Mouse (Mus musculus) mouse embryonic stem cell (cell line): ENCODE results near the gene Ehbp1l1.
"Not testable (repeated sequence)": the region's sequence is repeated elsewhere in the genome, so short reads cannot be mapped to it uniquely, and the experiment has no call there.

Experiments
- in situ Hi-C, 2 experiments: fragments of 300-500 bp; cut with MboI; formaldehyde crosslinking; loops; 1 replicate in 1 of 2; 3 replicates in 1 of 2; pipeline ENCODE4 v1.14.3; 2019 to 2020; ENCODE audit warnings: low sequenced_read_pairs in 2 of 2, low pct_unique_long_range_greater_than_20kb in 1 of 2, mixed read lengths in 1 of 2; ENCODE audit not compliant: unreplicated experiment in 1 of 2

The Ehbp1l1 gene

DNA sequence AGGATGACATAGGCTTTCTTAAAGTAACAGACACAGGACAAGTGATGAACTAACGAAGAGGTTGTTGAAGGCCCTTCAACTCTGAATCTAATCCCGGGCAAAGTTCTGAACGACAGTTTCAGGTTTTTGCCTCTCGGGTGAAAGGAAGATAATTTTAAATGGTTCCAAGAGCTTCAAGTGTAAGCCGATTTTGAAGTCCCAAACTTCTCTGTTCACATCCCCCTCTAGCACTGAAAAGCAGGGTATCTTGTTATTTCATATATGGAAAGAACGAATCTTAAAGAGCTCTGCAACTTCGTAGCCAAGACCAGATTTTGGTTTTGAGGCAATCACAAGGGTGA, 37.1 kb downstream of the Ehbp1l1 start:
- in situ Hi-C loops: no loop called here

DNA sequence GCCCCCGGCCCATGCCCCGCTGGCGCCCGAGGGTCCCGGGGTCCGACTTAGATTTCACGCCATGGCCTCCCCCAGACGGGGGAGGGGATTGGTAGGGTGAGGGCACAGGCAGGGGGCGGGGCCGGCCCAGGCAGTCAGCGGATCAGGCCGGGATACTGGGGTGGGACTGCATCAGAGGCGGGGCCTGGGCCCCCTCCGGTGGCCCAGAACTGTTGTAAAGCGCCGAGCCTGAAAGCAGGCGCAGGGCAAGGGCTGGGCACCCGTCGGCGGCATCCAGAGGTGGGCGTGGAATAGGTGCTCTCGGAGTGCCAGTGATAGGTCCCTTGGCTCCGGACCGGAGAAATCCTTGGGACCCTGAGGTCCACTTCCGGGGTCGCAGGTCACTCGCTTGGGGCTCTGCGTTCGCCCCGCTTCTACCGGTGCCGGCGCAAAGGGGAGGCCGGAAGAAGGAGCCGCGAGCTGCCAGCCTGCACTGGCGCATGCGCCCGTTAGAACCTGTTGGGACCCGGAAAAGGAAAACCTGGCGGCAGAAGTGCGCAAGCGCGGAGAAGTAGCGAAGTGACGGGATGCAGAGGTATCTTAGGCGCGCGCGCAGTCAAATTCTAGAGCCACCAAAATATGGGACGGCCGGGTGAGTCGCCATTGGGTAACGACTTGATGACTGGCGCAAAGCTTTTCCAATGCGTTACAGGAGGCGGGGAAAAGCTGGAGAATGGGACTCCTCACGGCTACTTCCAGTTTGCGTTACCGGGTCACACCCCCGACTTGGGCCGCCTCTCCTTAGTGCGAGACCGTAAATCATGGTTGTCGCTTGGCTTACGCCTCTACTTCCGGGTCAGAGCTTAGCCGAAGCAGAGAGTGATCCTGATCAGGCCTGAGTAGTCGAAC, 37.7 kb downstream of the Ehbp1l1 start, which contains the start of the genes Map3k11 and Pcnx3:
Gene Map3k11 (plus strand): TSS at position 543 of the 888 bp plus-strand sequence.
Gene Pcnx3 (minus strand): TSS at position 709 of the 888 bp plus-strand sequence.
- in situ Hi-C loops: no loop called here

DNA sequence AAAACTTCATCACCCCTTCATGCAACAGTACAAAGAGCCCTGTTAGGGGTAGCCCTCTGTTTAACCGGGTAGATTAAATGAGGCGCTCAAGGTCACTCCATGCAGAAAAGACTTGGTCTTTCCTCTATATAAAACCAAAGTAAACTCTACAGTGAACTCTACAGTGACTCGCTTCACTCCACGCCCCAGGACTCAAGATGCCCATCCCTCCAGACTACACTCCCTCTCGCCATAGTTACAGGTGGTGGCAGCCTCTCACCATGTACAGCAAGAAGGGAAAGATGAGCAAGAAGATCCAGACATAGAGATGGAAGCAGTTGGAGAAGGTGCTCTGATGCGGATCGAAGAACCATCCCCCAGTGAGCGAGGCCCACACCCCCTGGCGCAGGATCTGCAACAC, 38.4 kb downstream of the Ehbp1l1 start:
- in situ Hi-C loops: no loop called here

DNA sequence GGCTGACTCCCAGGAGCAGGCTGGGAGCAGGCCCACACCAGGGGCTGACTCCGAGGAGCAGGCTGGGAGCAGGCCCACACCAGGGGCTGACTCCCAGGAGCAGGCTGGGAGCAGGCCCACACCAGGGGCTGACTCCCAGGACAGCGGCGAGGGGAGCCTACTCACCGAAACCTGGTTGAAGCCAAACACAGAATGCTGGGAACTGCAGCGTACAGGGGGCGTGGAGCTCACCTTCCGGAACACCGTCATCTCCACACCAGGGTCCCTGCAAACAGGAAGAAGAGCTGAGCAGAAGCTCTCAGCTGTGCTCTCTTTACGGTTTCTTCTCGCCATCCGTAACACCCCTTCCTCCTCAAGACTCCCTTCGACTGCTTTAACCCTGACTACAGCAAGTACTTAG, 39.2 kb downstream of the Ehbp1l1 start:
- in situ Hi-C loops: not testable (repeated sequence)

DNA sequence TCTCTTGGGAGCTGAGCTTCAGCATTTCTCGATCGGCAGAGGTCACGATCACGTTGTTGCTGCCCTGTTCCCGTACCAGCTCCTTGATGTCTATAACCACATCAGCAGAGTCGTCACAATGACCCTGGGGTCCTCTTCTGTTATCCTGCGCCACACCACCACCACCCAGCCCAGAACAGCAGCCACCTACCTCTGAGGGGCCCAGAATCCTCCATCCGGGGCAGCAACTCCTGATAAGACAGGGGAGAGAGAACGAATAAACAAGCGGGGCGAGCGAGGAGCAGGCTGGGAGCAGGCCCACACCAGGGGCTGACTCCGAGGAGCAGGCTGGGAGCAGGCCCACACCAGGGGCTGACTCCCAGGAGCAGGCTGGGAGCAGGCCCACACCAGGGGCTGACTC, 39.7 kb downstream of the Ehbp1l1 start:
- in situ Hi-C loops: no loop called here

DNA sequence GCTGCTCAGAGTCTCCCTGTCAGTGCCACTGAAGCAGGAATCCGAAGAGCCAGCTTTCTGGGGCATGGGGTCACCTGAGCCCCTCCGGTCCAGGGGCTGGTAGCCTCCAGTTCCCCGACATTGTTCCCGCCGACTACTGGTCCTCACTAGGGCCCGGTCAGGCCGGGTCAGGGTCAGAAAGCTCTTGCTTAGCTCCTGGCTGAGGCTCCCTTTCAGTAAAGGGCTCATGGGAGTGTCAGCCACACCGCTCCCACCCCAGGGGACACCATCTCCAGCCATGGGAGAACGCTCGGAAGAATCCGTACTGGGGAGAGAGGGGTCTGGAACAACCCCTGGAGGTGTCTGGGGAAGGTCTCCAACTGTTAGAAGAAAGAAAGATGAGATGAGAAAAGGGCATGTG, 40.3 kb downstream of the Ehbp1l1 start:
- in situ Hi-C loops: no loop called here

DNA sequence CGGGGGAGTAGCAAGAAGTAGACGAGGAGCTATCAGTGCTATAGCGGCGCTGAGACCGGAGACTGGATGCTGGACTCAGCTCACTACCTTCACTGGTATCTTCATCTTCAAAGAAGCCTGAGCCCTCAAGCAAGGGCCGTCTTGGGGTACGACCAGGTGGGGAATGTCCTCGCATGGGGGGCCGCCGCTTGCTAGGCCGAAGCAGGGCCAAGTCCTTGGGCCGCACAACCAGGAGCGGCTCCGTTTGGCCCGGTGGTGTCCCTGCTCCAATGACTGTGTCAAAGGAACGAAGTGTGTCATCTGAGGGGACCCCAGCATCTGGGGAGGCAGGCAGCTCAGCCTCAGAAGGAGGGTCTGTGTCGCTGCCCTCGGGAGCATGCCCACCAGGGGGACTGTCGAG, 40.7 kb downstream of the Ehbp1l1 start:
- in situ Hi-C loops: no loop called here

DNA sequence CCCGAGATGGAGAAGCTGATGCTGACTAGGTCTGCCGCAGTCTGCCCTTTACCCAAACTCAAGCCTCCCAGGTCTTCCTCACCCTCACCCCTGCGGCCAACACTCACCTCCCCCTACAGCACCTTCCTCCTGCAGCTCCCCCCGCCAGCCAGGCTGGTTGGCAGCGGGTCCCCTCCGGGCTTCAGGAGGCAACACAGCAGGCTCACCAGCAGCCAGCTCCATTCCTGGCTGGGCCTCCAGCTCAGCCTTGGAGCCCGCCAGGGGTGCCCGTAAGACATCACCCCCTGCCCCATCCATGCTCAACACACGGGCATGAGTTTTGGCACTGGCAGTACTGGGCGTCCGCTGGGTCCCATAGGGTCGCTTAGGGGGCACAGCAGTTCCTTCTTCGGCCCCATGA, 41.1 kb downstream of the Ehbp1l1 start:
- in situ Hi-C loops: no loop called here

DNA sequence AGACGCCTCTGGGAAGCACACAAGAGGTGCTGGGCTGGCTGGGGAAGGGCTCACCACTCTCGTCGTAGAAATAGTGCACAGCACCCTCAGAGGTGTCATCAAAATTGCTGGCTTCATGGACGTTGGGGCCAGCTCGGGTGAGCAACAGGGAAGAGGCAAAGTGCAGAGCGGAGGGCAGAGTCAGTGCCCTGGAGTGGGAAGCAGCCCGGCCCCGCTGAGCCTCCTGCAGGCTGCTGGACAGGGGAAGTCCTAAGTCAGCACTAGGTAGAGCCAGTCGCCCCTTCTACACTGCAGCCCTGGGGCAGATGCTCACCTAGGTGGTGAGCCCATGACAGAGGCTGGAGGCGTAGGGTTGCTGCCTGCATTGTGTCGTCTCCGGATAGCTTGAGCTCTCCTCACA, 41.9 kb downstream of the Ehbp1l1 start:
- in situ Hi-C loops: no loop called here

DNA sequence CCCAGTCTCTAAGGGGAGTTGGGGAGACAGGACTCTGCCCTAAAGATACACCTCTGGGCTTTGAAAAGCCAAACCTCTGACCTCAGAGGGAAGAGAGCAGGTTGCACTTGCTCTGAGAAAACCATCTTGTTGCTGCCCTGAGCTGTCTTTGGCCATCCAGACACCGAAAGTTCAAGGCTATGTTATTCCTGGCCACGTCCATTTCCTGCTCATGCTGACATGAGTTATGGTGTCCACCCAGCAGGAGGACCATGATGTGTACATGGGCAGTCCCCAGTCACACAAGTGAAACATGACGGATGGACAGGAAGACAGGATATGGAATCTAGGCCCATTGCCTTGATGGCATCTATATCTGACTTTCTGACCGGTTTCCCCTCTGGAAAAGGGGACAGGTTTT, 45.7 kb downstream of the Ehbp1l1 start:
- in situ Hi-C loops: no loop called here

DNA sequence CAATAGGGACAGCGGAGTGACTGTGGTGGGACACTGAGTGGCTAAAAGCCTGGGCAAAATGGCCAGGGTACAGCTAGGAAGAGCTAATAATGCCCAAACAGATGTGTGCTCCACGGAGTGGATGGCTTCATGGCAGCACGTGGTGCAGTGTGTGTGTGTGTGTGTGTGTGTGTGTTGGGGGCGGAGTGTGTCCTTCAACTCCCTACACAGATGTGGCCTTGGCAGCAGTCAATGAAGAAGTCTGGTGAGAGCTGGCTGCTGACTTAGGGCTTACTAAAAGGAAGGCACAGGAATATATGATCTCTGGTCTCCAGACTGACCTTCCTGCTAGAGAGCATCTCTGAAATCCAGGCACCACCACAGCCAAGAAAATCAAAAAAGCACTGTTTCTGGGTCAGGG, 57.7 kb downstream of the Ehbp1l1 start:
- in situ Hi-C loops: no loop called here

DNA sequence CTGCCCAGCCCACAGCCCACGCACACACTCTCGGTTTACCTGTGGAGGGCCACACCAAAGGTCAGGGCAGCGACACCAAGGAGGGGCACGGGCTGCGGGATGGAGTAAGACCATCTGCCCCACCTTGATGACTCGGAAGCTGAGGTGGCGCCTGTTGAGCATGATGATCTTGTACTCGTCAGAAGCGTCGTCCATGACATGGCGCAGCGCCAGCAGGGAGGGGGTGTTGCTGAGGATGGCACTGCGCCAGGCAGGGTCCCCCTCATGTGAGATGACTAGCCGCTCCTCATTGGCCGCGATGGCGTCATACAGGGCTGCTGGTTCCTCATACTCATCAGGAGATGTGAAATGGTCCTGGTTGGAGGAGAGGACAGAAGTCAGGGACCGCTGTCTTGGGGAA, 59.7 kb downstream of the Ehbp1l1 start:
- in situ Hi-C loops: no loop called here

DNA sequence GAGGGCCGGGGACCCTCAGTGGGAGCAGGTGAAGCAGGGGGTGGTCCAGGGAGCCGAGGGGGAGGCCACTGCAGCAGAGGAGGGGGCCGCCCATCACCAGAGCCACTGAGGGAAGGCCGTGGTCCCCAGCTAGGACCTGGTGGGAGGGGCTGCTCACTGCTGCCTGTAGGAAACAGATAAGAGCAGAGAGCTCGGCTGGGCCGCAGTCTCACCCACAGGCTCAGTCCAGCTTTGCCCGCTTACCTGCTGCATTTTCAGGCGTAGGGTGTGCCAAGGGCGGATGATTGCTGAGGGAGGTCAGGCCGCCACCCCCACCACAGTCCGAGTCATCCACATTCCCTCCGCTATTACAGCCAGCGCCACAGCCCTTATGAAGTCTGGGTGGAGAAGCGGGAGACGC, 60.7 kb downstream of the Ehbp1l1 start:
- in situ Hi-C loops: no loop called here

DNA sequence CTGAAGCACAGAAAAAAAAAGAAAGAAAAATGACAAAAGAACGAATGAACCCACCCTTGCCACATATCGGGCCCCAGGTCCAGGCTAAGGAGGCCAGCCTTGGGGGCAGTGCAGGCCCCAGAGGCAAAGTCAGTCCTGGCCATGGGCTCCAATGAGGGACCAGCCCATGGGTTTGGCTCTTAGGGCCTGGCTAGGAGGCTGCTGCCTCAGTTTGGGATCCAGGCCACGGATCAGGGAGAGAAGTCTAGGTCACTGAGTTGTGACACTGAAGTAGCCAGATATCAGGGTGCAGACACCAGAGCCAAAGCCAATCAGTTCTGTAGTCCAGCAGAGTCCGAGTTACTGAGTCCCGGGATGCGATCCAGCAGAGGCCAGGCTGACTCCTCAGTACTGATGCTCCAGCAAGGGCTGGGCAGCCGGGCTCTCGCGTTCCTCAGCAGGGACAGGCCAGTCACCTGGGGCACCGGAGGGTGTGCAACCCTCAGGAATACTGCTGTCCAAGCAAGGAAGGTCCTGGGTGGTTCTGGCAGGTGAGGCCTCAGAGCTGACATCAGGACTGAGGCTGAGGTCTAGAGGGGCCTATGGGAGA, 61.4 kb downstream of the Ehbp1l1 start:
- in situ Hi-C loops: no loop called here

DNA sequence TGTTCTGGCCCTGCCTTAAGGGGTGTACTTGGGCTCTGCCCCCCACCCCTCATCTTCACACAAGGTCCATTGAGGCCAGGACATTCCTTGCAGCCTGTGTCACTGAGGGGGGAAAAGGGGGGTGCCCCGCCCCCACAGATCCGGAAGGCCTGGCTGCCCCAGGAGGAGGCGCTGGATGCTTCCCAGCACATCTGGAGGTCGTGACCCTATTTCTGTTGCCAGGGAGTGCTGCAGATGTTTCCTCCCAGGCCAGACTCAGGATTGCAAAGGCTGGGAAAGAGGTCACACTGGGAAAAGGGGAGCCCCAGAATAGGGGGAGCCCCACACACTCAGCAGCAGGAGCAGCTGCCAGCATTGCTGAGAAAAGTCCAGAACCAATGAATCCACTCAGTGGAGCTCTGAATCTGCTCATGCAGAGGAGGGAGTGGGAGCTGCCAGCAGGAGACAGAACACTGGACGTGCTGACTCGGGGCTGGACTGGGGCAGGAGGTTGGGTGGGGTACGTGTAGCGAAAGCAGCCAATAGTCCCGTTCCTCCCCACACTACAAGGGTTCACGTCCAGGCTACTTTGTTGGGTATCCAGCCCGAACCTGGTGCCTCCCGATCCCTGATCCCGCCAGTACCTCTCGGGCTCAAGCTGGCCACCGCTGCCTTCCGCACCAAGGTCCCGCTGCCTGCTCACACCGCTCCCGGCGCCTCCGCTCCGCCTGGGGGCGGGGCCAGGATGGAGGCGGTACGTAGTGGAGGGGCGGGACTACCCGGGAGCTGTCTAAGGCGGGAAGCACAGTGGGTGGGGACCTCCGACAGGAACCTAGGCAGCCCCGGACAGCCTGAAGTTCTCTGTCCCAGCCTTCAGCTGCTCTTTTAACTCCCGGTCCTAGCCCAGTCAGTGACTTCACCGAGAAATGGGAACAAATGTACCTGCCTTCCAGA, 62.9 kb downstream of the Ehbp1l1 start, which contains the start of gene Sipa1:
Gene Sipa1 (minus strand): TSS at position 727 of the 933 bp plus-strand sequence.
- in situ Hi-C loops: no loop called here

DNA sequence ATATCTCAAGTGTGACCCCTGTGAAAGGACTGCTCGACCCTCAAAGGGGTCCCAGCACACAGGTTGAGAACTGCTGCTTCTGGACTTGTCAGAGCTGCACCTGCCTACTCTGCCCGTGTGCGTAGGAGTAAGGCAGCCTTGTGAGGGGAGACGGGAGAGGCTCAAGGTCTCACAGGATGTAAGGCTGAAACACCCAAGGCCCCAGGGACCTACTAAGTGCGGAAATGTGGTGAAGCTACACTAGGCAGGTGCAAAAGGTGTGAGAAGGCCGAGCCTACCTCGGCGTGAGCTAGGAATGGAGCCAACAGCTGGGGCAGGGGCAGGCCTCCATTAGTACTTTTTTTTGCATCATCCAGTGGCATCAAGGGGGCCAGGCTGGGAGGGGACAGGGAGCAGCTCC, 63.8 kb downstream of the Ehbp1l1 start:
- in situ Hi-C loops: no loop called here

DNA sequence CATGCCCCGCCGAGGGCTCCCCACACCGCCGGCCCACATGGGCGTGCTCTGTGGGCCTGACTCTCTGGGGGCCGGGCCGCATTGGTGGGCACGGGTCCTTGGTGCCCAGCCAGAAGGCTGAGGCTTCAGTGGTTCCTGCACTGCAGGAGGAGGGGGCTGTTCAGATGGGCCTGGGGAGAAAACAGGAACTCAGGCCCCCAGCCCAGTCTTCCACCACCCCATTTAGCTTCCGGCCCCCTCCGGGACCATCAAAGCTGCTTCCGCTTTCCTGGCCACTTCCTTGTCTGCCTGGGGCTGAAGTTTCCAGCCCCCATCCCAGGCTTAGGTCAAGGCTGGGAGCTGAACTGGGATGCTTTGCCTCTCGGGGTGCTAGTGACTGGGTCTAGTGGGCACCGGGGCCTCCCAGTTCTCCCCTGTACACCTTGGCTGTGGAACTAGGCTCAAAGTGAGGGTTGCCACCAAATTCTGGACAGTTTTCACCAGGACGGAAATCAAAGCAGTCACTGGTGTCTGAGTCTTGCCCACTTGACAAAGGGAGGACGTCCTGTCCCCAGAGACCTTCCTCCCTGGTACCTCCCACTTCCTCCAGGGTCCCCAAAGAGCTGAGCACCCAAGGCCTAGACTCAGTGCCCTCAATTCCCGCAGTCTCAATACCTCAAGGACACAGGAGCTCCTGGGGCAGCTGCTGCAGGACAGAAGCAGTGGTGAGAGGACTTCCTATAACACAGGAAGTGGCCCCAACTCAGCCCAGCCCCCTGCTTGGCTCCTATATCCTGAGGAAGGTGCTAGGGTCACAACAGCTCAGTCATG, 65.0 kb downstream of the Ehbp1l1 start:
- in situ Hi-C loops: no loop called here
